Mouse (Mus musculus): ENCODE measurements around the gene Gfm2.
"Not testable (repeated sequence)": the region's sequence is repeated elsewhere in the genome, so short reads cannot be mapped to it uniquely, and the experiment has no call there.

- TF ChIP-seq POLR2A (IDR thresholded peaks at IDR 0.05; ENCODE audit: insufficient read length, low read depth); MYOD1 (IDR thresholded peaks at IDR 0.05; ENCODE audit: control insufficient read depth in 1 of 3, insufficient read length in 2 of 3, low read depth in 2 of 3); POLR2AphosphoS2 (IDR thresholded peaks at IDR 0.05; ENCODE audit: insufficient read length, low read depth); MAX (IDR thresholded peaks at IDR 0.05; ENCODE audit: low read depth); CEBPB (IDR thresholded peaks at IDR 0.05; ENCODE audit: insufficient read depth, poor library complexity, severe bottlenecking); TCF12 (IDR thresholded peaks at IDR 0.05; ENCODE audit: insufficient read depth, poor library complexity, severe bottlenecking): not testable (repeated sequence)
Observed at GRCm38 (mm10) chr13:97138404-97138931, 731 bp downstream of the Gfm2 start.
